Mouse (Mus musculus): ENCODE data around the gene Olfr372. TPM values are rescaled to one million over a fixed set of nuclear protein-coding genes. Genes with fewer than 3 reads are reported as not detected.
"Not testable (repeated sequence)": the region's sequence is repeated elsewhere in the genome, so short reads cannot be mapped to it uniquely, and the experiment has no call there.

Olfr372 gene
- polyA plus RNA-seq, 1 experiment = not detected

- no peak overlapping the region for H3ac ChIP-seq (ENCODE audit: control insufficient read depth, insufficient read length)
- TF ChIP-seq POLR2AphosphoS2 (IDR thresholded peaks at IDR 0.05; ENCODE audit: insufficient read length, low read depth) = no peak
- no peak overlapping the region for H3K4me3 ChIP-seq
- no peaks in the 10 kb centered on the region for H3K79me2 ChIP-seq (ENCODE audit: control insufficient read depth, insufficient read depth)
- no peak overlapping the region for H3K4me2 ChIP-seq (ENCODE audit: low read depth)
- H3K27me3 ChIP-seq (ENCODE audit: control insufficient read depth, insufficient read depth, insufficient read length) = no peaks in the 10 kb centered on the region
- no peaks in the 10 kb centered on the region for H3K36me3 ChIP-seq (ENCODE audit: control insufficient read depth, insufficient read depth)
These were observed 22.9 kb upstream of the Olfr372 start for GRCm38 (mm10) chr8:72018141-72018540.

- not testable (repeated sequence) for H3K79me2 ChIP-seq (ENCODE audit: control insufficient read depth, insufficient read depth); H3ac ChIP-seq (ENCODE audit: control insufficient read depth, insufficient read length); H3K36me3 ChIP-seq (ENCODE audit: control insufficient read depth, insufficient read depth); H3K27me3 ChIP-seq (ENCODE audit: control insufficient read depth, insufficient read depth, insufficient read length); H3K4me3 ChIP-seq; H3K4me2 ChIP-seq (ENCODE audit: low read depth)
These were observed 22.0 kb upstream of the Olfr372 start for GRCm38 (mm10) chr8:72019022-72019421.

DNA sequence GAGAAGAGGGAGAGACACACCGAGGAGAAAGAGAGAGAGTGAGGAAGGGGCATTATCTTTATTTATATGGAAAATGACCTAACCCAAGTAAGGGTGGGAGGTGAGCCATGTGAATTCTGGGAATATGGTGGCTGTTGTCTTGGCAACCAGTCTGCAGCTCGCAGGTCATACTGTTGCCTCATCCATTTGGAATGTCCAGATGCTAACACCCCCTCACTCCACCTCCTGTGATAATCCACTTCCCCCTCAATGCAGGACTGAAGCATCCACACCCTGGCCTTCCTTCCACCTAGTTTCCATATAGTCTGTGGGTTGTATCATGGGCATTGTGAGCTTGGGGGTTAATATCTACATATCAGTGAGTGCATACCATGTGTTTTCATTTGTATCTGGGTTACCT is 21.2 kb upstream of the Olfr372 start:
- Histone ChIP-seq H3K79me2 (ENCODE audit: control insufficient read depth, insufficient read depth) (no peaks in the 10 kb centered on the region), H3K27me3 (ENCODE audit: control insufficient read depth, insufficient read depth, insufficient read length) (no peaks in the 10 kb centered on the region), H3ac (ENCODE audit: control insufficient read depth, insufficient read length) (no peak overlapping the region), H3K4me2 (ENCODE audit: low read depth) (no peak overlapping the region), H3K36me3 (ENCODE audit: control insufficient read depth, insufficient read depth) (no peaks in the 10 kb centered on the region), H3K4me3 (no peak overlapping the region)
- TF ChIP-seq POLR2AphosphoS2 (IDR thresholded peaks at IDR 0.05; ENCODE audit: insufficient read length, low read depth) = no peak
- TF ChIP-seq TCF12 (IDR thresholded peaks at IDR 0.05; ENCODE audit: insufficient read depth, poor library complexity, severe bottlenecking) = no peak
- TF ChIP-seq E2F4 (IDR thresholded peaks at IDR 0.05; ENCODE audit: insufficient read depth) = no peak
- TF ChIP-seq REST (IDR thresholded peaks at IDR 0.05; ENCODE audit: insufficient read depth, insufficient read length) = no peak

DNA sequence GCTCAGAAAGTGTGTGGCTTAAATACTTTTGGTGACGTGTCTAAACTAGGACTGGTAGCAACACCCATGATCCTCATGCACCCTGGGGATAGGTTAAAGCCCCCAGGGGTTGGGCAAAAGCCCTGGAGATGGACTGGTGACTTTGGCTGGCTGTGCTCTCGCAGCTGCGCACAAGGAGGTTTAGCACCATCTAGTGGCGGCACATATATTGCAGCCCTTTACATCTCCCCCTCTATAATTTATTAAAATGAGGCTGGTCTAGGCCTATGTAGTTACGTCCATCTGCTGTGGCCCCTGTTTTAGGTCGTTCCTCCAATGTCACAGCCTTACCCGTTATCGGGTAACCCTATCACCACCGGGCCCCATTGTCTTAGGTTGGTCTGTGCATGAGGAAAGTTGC is 16.1 kb upstream of the Olfr372 start:
- H3K79me2 ChIP-seq (ENCODE audit: control insufficient read depth, insufficient read depth); H3K36me3 ChIP-seq (ENCODE audit: control insufficient read depth, insufficient read depth); H3K4me3 ChIP-seq; H3K27me3 ChIP-seq (ENCODE audit: control insufficient read depth, insufficient read depth, insufficient read length); H3K4me2 ChIP-seq (ENCODE audit: low read depth); H3ac ChIP-seq (ENCODE audit: control insufficient read depth, insufficient read length): not testable (repeated sequence)

GRCm38 (mm10) chr8:72032926-72033325 is 8.1 kb upstream of the Olfr372 start:
- H3K79me2 ChIP-seq (ENCODE audit: control insufficient read depth, insufficient read depth); H3ac ChIP-seq (ENCODE audit: control insufficient read depth, insufficient read length); H3K36me3 ChIP-seq (ENCODE audit: control insufficient read depth, insufficient read depth): not testable (repeated sequence)

DNA sequence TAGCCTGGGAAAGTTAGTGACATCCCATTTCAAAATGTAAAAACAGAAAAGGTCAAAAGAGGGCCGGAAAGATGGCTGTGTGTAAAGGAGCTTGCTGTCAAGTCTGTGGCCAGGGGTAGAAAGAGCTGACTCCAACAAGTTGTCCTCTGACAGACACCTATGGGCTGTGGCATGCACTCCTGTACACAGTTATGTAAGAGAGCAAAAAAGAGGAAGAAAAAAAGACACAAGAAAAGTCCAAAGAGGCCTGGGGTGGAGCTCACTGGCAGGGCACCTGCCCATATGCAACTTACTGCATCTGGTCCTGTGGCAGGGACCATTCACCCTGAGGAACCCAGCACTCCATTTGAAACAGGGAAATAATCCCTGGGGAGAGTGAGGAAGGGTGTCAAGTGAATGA is 1.5 kb downstream of the Olfr372 start:
- no peaks in the 10 kb centered on the region for H3K79me2 ChIP-seq (ENCODE audit: control insufficient read depth, insufficient read depth)
- no peaks in the 10 kb centered on the region for H3K36me3 ChIP-seq (ENCODE audit: control insufficient read depth, insufficient read depth)
- H3K4me2 ChIP-seq (ENCODE audit: low read depth) = no peak overlapping the region
- TF ChIP-seq CEBPB (IDR thresholded peaks at IDR 0.05; ENCODE audit: insufficient read depth, poor library complexity, severe bottlenecking) (no peak), REST (IDR thresholded peaks at IDR 0.05; ENCODE audit: insufficient read depth, insufficient read length) (no peak), MYOG (IDR thresholded peaks at IDR 0.05; ENCODE audit: control insufficient read depth in 1 of 3, insufficient read depth in 1 of 3, insufficient read length in 2 of 3, low read depth in 2 of 3) (no peak), MAX (IDR thresholded peaks at IDR 0.05; ENCODE audit: low read depth) (no peak)
- no peak overlapping the region for H3ac ChIP-seq (ENCODE audit: control insufficient read depth, insufficient read length)
- no peak overlapping the region for H3K4me3 ChIP-seq
- no peaks in the 10 kb centered on the region for H3K27me3 ChIP-seq (ENCODE audit: control insufficient read depth, insufficient read depth, insufficient read length)

More at GRCm38 (mm10) chr8:72032926-72033325, 8.1 kb upstream of the Olfr372 start:
- H3K27me3 ChIP-seq (ENCODE audit: control insufficient read depth, insufficient read depth, insufficient read length); H3K4me2 ChIP-seq (ENCODE audit: low read depth); H3K4me3 ChIP-seq: not testable (repeated sequence)

DNA sequence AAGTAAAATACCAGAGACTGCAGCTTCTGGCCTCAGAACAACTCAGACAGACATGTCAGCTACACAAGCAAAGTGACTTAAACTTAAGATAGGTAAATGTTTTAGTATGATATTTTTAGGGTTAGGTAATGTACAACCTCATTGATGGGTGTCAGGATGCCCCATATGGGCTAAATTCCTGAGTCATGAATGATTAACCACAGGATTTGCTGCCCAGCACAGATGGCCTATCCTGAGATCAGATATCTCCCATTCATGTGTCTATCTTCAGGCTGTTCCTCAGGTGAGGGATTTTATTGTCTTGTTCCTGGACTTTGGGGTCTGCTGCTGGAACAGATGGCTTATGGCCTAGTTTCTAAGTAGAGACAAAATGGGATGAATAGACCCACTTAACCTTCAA is 13.6 kb downstream of the Olfr372 start:
- H3K4me2 ChIP-seq (ENCODE audit: low read depth); H3K79me2 ChIP-seq (ENCODE audit: control insufficient read depth, insufficient read depth); H3K27me3 ChIP-seq (ENCODE audit: control insufficient read depth, insufficient read depth, insufficient read length); H3K36me3 ChIP-seq (ENCODE audit: control insufficient read depth, insufficient read depth); H3ac ChIP-seq (ENCODE audit: control insufficient read depth, insufficient read length); H3K4me3 ChIP-seq: not testable (repeated sequence)

- H3K4me3 ChIP-seq; H3K4me2 ChIP-seq (ENCODE audit: low read depth); H3K79me2 ChIP-seq (ENCODE audit: control insufficient read depth, insufficient read depth); H3ac ChIP-seq (ENCODE audit: control insufficient read depth, insufficient read length); H3K36me3 ChIP-seq (ENCODE audit: control insufficient read depth, insufficient read depth); H3K27me3 ChIP-seq (ENCODE audit: control insufficient read depth, insufficient read depth, insufficient read length): not testable (repeated sequence)
These were observed 16.6 kb downstream of the Olfr372 start for GRCm38 (mm10) chr8:72057643-72058042.

GRCm38 (mm10) chr8:72066819-72067399 is 25.9 kb downstream of the Olfr372 start:
- not testable (repeated sequence) for H3K36me3 ChIP-seq (ENCODE audit: control insufficient read depth, insufficient read depth); H3K4me2 ChIP-seq (ENCODE audit: low read depth); H3K27me3 ChIP-seq (ENCODE audit: control insufficient read depth, insufficient read depth, insufficient read length); H3ac ChIP-seq (ENCODE audit: control insufficient read depth, insufficient read length); H3K79me2 ChIP-seq (ENCODE audit: control insufficient read depth, insufficient read depth); H3K4me3 ChIP-seq

- not testable (repeated sequence) for H3K4me3 ChIP-seq; H3K4me2 ChIP-seq (ENCODE audit: low read depth); H3ac ChIP-seq (ENCODE audit: control insufficient read depth, insufficient read length); H3K27me3 ChIP-seq (ENCODE audit: control insufficient read depth, insufficient read depth, insufficient read length); H3K36me3 ChIP-seq (ENCODE audit: control insufficient read depth, insufficient read depth); H3K79me2 ChIP-seq (ENCODE audit: control insufficient read depth, insufficient read depth)
These were observed 41.9 kb downstream of the Olfr372 start, which contains the start of gene Olfr373 for GRCm38 (mm10) chr8:72082877-72083276. Gene Olfr373 (plus strand): TSS chr8:72083177.

Data from myocyte (in vitro differentiated cells).